Comparison of ENCODE assay signal across 11 mouse cellular contexts in the genomic region with DNA sequence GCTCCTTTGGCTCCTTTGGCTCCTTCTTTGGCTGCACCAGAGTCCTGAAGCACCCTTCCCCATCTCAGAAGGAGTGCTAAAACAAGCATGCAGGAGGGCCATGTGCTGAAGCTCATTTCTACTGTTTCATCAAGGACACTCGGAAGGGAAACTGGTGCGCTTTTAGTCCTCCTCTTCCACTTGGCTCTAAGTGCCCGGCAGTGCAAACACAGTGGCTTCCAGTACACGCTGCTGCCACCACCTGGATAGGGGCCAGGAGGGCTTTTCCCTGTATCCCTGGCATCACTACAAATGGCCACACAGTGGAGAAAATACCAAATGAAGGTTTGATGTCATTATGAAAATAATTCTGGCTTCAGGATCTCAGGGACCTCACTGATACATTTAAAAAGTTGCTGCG.
DNase-seq lines count a peak whose midpoint lies in the region; ATAC-seq and TF ChIP-seq lines count a peak whose summit lies in the region.
"Had no signal": no experiment of that assay in that cellular context is flagged by ENCODE, and none has a peak within 500 bp of the region (broad histone marks: within the 10 kb centered on the region; RNA-seq: fewer than 3 reads in every experiment).

No protein-coding gene starts in this region.

- 70% methylated on average over 5 of the region's 5 CpGs for WGBS in kidney, postnatal 0 days

- no peak overlapping the region for H3K9ac ChIP-seq in kidney, postnatal 0 days (ENCODE audit: low read depth, low read length)
- H3K9ac ChIP-seq: kidney, embryonic 15.5 days had no signal

- H3K27ac ChIP-seq in kidney, postnatal 0 days = no peak overlapping the region
- H3K27ac ChIP-seq: gastrocnemius, adult 2 months; kidney, embryonic 15.5 days; left cerebral cortex, adult 2 months had no signal

- H3K4me2 ChIP-seq in kidney, postnatal 0 days (ENCODE audit: low read length) = no peak overlapping the region
- H3K4me2 ChIP-seq: kidney, embryonic 15.5 days had no signal

- no peaks in the 10 kb centered on the region; the same call in 1 of the 2 replicates for H3K36me3 ChIP-seq in kidney, postnatal 0 days (ENCODE audit: insufficient read depth, low read length)
- H3K36me3 ChIP-seq: kidney, embryonic 15.5 days had no signal

- ATAC-seq in kidney, postnatal 0 days (replicated peaks; ENCODE audit: low FRiP score, low read depth) = no peak

- H3K4me1 ChIP-seq in kidney, postnatal 0 days (replicated peaks; ENCODE audit: insufficient read depth, low read length) = no peaks in the 10 kb centered on the region
- H3K4me1 ChIP-seq: kidney, embryonic 15.5 days had no signal

- peak; percentile 9 for DNase-seq in kidney, postnatal 0 days (ENCODE audit: low spot score)
- DNase-seq in kidney, postnatal 25 days = no peak
- DNase-seq in adipocyte (ENCODE audit: low spot score) = peak; percentile 15
- peak; percentile 58 to 59 for DNase-seq in cerebellum, adult 18-20 months
- peak; percentile 14 for DNase-seq in lung, postnatal 10 days
- no peak for DNase-seq in urinary bladder, postnatal 36 days (ENCODE audit: low spot score in 2 of 2)
- no peak for DNase-seq in frontal cortex, postnatal 36 days (ENCODE audit: low spot score in 2 of 2)
- DNase-seq: gastrocnemius, adult 2 months had no signal

- no peak overlapping the region for H3K4me3 ChIP-seq in kidney, postnatal 0 days (replicated peaks; ENCODE audit: low read depth, low read length)
- H3K4me3 ChIP-seq: gastrocnemius, adult 2 months; kidney, embryonic 15.5 days; left cerebral cortex, adult 2 months; myocyte had no signal

- no peaks in the 10 kb centered on the region for H3K9me3 ChIP-seq in kidney, postnatal 0 days (replicated peaks; ENCODE audit: low read length)
- H3K9me3 ChIP-seq: kidney, embryonic 15.5 days had no signal

- peak; percentile 20; the same call in 1 of the 2 replicates for TF ChIP-seq CTCF in kidney, postnatal 0 days (IDR thresholded peaks at IDR 0.05; ENCODE audit: low read depth)

- H3K27me3 ChIP-seq in kidney, postnatal 0 days (ENCODE audit: insufficient read depth, low read length) = no peaks in the 10 kb centered on the region
- H3K27me3 ChIP-seq: kidney, embryonic 15.5 days had no signal

Comparison
In these comparisons a context has a peak if more than half of its experiments do, and no peak if none do; other contexts are left out.
1. DNase-seq: peak in kidney, postnatal 0 days (single experiment), adipocyte (single experiment), cerebellum, adult 18-20 months (2 of 2) and lung, postnatal 10 days (single experiment); none in kidney, postnatal 25 days (0 of 2), urinary bladder, postnatal 36 days (0 of 2) and frontal cortex, postnatal 36 days (0 of 2).